Comparison of ENCODE assay signal across 10 mouse cellular contexts in the genomic region with DNA sequence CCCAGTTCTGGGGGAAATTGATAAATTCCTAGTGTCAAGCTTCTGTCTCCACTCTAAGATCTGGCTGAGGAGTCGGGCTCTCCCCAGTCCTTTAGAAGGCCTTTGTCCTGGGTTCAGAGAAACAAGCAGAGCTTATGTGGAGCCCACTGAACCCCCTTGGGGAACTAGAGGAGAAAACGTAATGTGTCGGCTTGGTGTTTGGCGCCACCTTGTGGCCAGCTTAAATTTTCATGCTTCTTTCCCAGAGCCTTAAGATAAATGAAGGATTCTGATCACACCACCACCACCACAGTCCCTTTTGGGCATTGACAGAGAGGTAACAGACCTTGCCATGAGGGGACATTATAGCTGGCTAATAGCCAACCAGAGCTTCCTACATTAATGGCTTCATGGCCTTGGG. TPM values are rescaled to one million over a fixed set of nuclear protein-coding genes. Genes with fewer than 3 reads are reported as not detected.
DNase-seq lines count a peak whose midpoint lies in the region; ATAC-seq and TF ChIP-seq lines count a peak whose summit lies in the region.
"Had no signal": no experiment of that assay in that cellular context is flagged by ENCODE, and none has a peak within 500 bp of the region (broad histone marks: within the 10 kb centered on the region; RNA-seq: fewer than 3 reads in every experiment).

No protein-coding gene starts in this region.

- H3K4me2 ChIP-seq in stomach, postnatal 0 days (replicated peaks; ENCODE audit: low read depth): no peak overlapping the region
- H3K4me2 ChIP-seq: limb, embryonic 13.5 days had no signal

- no peaks in the 10 kb centered on the region for H3K27me3 ChIP-seq in stomach, postnatal 0 days (ENCODE audit: control insufficient read depth, insufficient read depth, low read length)
- H3K27me3 ChIP-seq: Patski had no signal

- TF ChIP-seq POLR2A in embryonic fibroblast, embryonic 13.5 days (IDR thresholded peaks at IDR 0.05; ENCODE audit: low read depth, low read length): no peak

- H3K9ac ChIP-seq in stomach, postnatal 0 days (ENCODE audit: low read length): no peak overlapping the region
- H3K9ac ChIP-seq: limb, embryonic 13.5 days had no signal

- no peak overlapping the region for H3K4me3 ChIP-seq in embryonic fibroblast, embryonic 13.5 days (ENCODE audit: insufficient read depth, low read length)
- H3K4me3 ChIP-seq in stomach, postnatal 0 days (ENCODE audit: low read depth, low read length): no peak overlapping the region
- H3K4me3 ChIP-seq: limb, embryonic 13.5 days had no signal

- 7% methylated on average over 4 of the region's 4 CpGs for WGBS in stomach, postnatal 0 days

- TF ChIP-seq EP300 in stomach, postnatal 0 days (optimal IDR thresholded peaks at IDR 0.05): no peak

- ATAC-seq in cerebellum, adult (ENCODE audit: insufficient number of reproducible peaks, low FRiP score, low TSS enrichment): no peak
- peak; percentile 44; the same call in 1 of the 2 replicates for ATAC-seq in megakaryocyte progenitor cell, adult 5-6 weeks (replicated peaks; ENCODE audit: poor library complexity)
- no peak for ATAC-seq in stomach, postnatal 0 days (ENCODE audit: low FRiP score, low TSS enrichment)
- ATAC-seq: Patski had no signal

- 0 out of 2 replicates have a peak, but pooled peaks cover 8% of the 10 kb centered on the region for H3K4me1 ChIP-seq in embryonic fibroblast, embryonic 13.5 days (ENCODE audit: control insufficient read depth, insufficient read depth, low read length)
- peaks cover 7% of the 10 kb centered on the region for H3K4me1 ChIP-seq in stomach, postnatal 0 days (replicated peaks; ENCODE audit: control insufficient read depth, insufficient read depth)

- no peaks in the 10 kb centered on the region for H3K36me3 ChIP-seq in stomach, postnatal 0 days (ENCODE audit: control insufficient read depth, insufficient read depth, low read length)
- H3K36me3 ChIP-seq: limb, embryonic 13.5 days had no signal

- no peak overlapping the region for H3K27ac ChIP-seq in embryonic fibroblast, embryonic 13.5 days (ENCODE audit: insufficient read depth, low read length)
- no peak overlapping the region for H3K27ac ChIP-seq in stomach, postnatal 0 days (replicated peaks)
- H3K27ac ChIP-seq: limb, embryonic 13.5 days had no signal

- no peaks in the 10 kb centered on the region for H3K9me3 ChIP-seq in stomach, postnatal 0 days (ENCODE audit: control insufficient read depth, low read length)
- H3K9me3 ChIP-seq: limb, embryonic 13.5 days had no signal

- peak; percentile 60; the same call in 1 of the 2 replicates for TF ChIP-seq CTCF in embryonic fibroblast, embryonic 13.5 days (IDR thresholded peaks at IDR 0.05; ENCODE audit: borderline replicate concordance, insufficient read depth, low read length)
- peak; percentile 90 for TF ChIP-seq CTCF in stomach, postnatal 0 days (IDR thresholded peaks at IDR 0.05; ENCODE audit: low read depth)

- DNase-seq in cerebellum, adult 18-20 months: peak; percentile 64 to 84
- peak; percentile 83 for DNase-seq in 3T3-L1 (ENCODE audit: low read depth, low spot score)
- peak; percentile 68 to 74 for DNase-seq in adrenal gland, postnatal 36 days
- DNase-seq in layer of hippocampus, adult 8-10 months (ENCODE audit: low spot score in 2 of 2): peak; percentile 56 to 84
- peak; percentile 74 for DNase-seq in stomach, postnatal 0 days (ENCODE audit: low spot score)

RNA-seq across cellular contexts. Expression of gene Aipl1, which starts 0.7 kb away (rescaled TPM):
- not detected for total RNA-seq in adrenal gland, postnatal 36 days (2021)
- 0.20 and 0.30 TPM in 2 replicates for polyA plus RNA-seq in embryonic fibroblast, embryonic 13.5 days (2011; ENCODE audit: insufficient read length, low read depth, missing spikeins)
- total RNA-seq in layer of hippocampus, adult 8-10 months (2022): not detected
- 0.15 TPM in 1 of 2 replicates, not detected in the other for total RNA-seq in megakaryocyte progenitor cell, adult 5-6 weeks (2015)
- 0.20 and 0.54 TPM in 2 replicates for total RNA-seq in megakaryocyte progenitor cell, adult 5-6 weeks (2017)
- 0.16 and 0.27 TPM in 2 replicates for polyA plus RNA-seq in stomach, postnatal 0 days (2015; fragmentation: Nextera tagmentation; extraction: Ambion mirVana)

RNA-seq across cellular contexts. Expression of gene Pimreg, which starts 3.8 kb away (rescaled TPM):
- 1 to 10 TPM; 3.6 to 5.1 TPM for total RNA-seq in adrenal gland, postnatal 36 days (2021)
- 26.6 and 32.9 TPM in 2 replicates for polyA plus RNA-seq in embryonic fibroblast, embryonic 13.5 days (2011; ENCODE audit: insufficient read length, low read depth, missing spikeins)
- total RNA-seq in layer of hippocampus, adult 8-10 months (2022): under 1 TPM in 2 of 4 experiments, not detected in 2; 0.58 to 0.77 TPM
- 20.4 and 21.5 TPM in 2 replicates for total RNA-seq in megakaryocyte progenitor cell, adult 5-6 weeks (2015)
- total RNA-seq in megakaryocyte progenitor cell, adult 5-6 weeks (2017): 13.7 and 14.3 TPM in 2 replicates
- 18.0 and 22.2 TPM in 2 replicates for polyA plus RNA-seq in stomach, postnatal 0 days (2015; fragmentation: Nextera tagmentation; extraction: Ambion mirVana)
